Mouse (Mus musculus) hindbrain, embryonic 13.5 days (tissue): ENCODE measurements around the gene Meig1. TPM values are rescaled to one million over a fixed set of nuclear protein-coding genes. Genes with fewer than 3 reads are reported as not detected.
A peak's percentile ranks its signal among the peaks of the same experiment; 100 is the strongest.

Source experiments
- ATAC-seq: fragments of 200-750 bp; cut with Nextera tagmentation; 2 replicates; pipeline ENCODE4 v1.8.0; 2017; ENCODE audit warnings: moderate TSS enrichment; ENCODE audit not compliant: low FRiP score
- H3K27ac ChIP-seq: fragments of 300-500 bp; sonication (generic); 2 replicates; pipeline ENCODE4 v1.5.1; 2015; ENCODE audit warnings: inconsistent platforms, mild to moderate bottlenecking, moderate library complexity
- H3K27me3 ChIP-seq: fragments of 300-500 bp; sonication (generic); 2 replicates; pipeline ENCODE4 v1.6.1; 2015; ENCODE audit warnings: mild to moderate bottlenecking, inconsistent platforms
- H3K36me3 ChIP-seq: fragments of 300-500 bp; sonication (generic); 2 replicates; pipeline ENCODE4 v1.6.1; 2015; ENCODE audit warnings: mild to moderate bottlenecking, inconsistent platforms
- H3K4me1 ChIP-seq: fragments of 300-500 bp; sonication (generic); replicated peaks from 2 replicates; pipeline ENCODE4 v1.6.1; 2015; ENCODE audit warnings: inconsistent platforms
- H3K4me2 ChIP-seq: fragments of 300-500 bp; sonication (generic); 2 replicates; pipeline ENCODE4 v1.6.1; 2015; ENCODE audit warnings: inconsistent platforms, mild to moderate bottlenecking, moderate library complexity
- H3K4me3 ChIP-seq: fragments of 300-500 bp; sonication (generic); 2 replicates; pipeline ENCODE4 v1.5.1; 2015; ENCODE audit warnings: mild to moderate bottlenecking, inconsistent platforms
- H3K9ac ChIP-seq: fragments of 300-500 bp; sonication (generic); 2 replicates; pipeline ENCODE4 v1.6.1; 2015; ENCODE audit warnings: mild to moderate bottlenecking, inconsistent platforms
- H3K9me3 ChIP-seq: fragments of 300-500 bp; sonication (generic); 2 replicates; pipeline ENCODE4 v1.6.1; 2016; ENCODE audit warnings: inconsistent platforms
- WGBS: fragments of 180-500 bp; shearing (Covaris S2); methylation state at CpG from one replicate; pipeline ENCODE4 v1.1.7; 2015; 5-methylcytosine and 5-hydroxymethylcytosine counted together
- polyA plus RNA-seq: library from polyadenylated mRNA; unstranded; fragments of >200 nt; fragmentation: Nextera tagmentation; extraction: Ambion mirVana; gene quantifications from 2 replicates; pipeline ENCODE4 v1.2.1, GENCODE M21; 2015

Gene Meig1
- polyA plus RNA-seq: 2.9 and 8.4 TPM in 2 replicates

DNA sequence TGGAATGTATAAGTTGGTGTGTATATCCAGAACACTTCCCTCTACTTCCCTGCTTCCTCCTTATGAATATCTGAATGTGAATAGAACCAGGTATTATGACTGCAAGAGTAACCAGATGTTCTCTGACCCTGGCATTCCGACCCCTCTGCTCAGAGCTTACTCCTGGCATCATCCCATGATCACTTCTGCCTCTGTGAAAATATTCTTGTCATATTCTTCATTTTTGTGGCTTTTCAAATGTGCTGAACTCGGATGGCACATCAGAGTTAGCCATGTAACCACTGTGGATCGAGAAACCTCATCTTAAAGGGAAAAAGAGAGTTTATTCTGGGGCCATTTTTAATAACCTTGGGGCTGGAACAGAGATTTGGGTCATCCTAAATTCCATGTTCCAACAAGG lies at the start of gene Meig1:
Meig1 (minus strand) TSS at position 101 of the 400 bp plus-strand sequence.
- Histone ChIP-seq H3K4me3 (peak within 1 kb of the TSS; percentile 81; the same call in 1 of the 2 replicates), H3K9ac (no peak within 1 kb of the TSS), H3K27me3 (no peaks in the 10 kb centered on the region), H3K36me3 (peaks cover 4% of the 10 kb centered on the region), H3K9me3 (no peaks in the 10 kb centered on the region), H3K4me2 (peak within 1 kb of the TSS; percentile 94; the same call in 1 of the 2 replicates), H3K27ac (no peak within 1 kb of the TSS), H3K4me1 (peaks cover 23% of the 10 kb centered on the region)
- ATAC-seq: no peak
- WGBS: 76% methylated on average over 3 of the region's 3 CpGs

DNA sequence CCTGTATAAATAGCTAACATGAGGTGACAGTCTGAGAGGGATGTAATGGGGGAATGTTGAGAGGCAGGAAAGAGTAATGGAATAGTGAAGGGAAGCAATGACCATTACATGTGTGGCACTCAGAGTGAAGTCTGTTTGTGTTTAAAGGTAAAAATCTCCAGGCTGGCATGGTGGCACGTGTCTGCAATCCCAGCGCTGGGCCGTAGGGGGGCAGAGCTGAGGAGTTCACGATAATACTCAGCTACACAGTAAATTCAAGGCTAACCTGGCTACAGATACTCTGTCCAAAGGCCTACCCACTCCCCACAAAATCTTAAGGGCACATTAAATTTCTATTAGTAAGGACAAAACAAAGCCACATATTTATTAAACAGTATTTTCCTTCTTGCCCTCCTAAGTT lies 34.1 kb upstream of the Meig1 start:
- Histone ChIP-seq H3K4me3 (no peak overlapping the region), H3K4me1 (no peaks in the 10 kb centered on the region), H3K9me3 (no peaks in the 10 kb centered on the region), H3K27ac (no peak overlapping the region), H3K36me3 (peaks cover 66% of the 10 kb centered on the region), H3K9ac (no peak overlapping the region), H3K4me2 (no peak overlapping the region), H3K27me3 (no peaks in the 10 kb centered on the region)
- 84% methylated on average over 4 of the region's 4 CpGs for WGBS
- ATAC-seq: no peak

DNA sequence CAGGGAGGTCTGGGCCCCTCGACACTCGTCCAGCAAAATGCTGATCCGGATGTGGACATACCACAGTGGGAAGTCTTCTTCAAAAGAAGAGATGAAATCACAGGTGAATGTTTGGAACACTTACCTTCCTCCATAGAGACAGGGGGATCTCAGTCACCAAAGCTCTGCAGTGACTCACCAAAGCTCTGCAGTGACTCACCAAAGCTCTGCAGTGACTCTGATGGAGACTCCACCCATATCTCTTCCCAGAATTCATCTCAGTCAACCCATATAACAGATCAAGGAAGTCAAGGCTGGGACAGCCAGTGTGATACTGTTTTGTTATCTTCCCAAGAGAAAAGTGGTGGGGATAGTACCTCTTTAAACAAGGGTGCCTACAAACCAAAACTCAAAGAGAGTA lies 30.6 kb upstream of the Meig1 start:
- Histone ChIP-seq H3K27me3 (no peaks in the 10 kb centered on the region), H3K4me1 (no peaks in the 10 kb centered on the region), H3K36me3 (peaks cover 62% of the 10 kb centered on the region), H3K4me2 (no peak overlapping the region), H3K27ac (no peak overlapping the region), H3K4me3 (no peak overlapping the region), H3K9ac (no peak overlapping the region), H3K9me3 (no peaks in the 10 kb centered on the region)
- no peak for ATAC-seq
- WGBS: 94% methylated on average over 3 of the region's 3 CpGs

DNA sequence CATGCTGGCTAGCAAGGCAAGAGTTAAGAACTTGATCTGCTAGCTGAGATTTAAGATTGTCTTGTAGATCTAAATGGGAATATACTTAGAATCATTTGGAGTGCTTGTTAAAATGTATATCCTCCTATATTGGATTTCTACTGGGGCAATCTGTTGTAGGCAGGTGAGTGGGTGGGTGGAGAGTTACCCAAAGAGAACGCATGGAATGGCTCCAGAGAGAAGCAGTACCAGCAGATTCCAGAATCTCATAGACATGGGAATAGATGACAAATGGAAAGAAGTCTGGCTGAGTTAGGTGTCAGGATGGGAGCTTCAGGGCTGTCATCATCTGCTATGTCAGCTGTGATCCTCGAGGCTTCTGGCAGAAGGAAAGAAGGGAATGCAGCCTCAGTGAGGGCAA lies 27.0 kb upstream of the Meig1 start:
- no peak for ATAC-seq

DNA sequence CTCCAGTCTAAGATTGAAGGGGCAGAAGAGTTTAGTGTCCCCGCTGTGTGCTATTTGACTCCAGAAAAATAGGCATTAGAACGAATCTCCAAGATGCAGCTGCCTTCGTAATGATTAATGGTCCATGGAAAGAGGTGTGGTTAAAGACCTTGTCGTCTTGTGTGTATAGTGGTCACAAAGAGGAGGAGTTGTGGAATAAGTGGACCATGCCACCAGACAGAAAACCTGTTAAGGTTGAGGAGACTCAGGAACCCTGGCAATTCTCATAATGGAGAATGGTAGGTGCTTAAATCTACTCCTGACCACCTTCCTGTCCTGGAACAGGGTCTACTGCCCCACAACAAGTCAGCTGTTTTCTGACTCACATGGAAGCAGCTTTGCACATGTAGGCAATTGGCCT lies 23.5 kb upstream of the Meig1 start:
- no peak overlapping the region for H3K27ac ChIP-seq
- H3K4me2 ChIP-seq: no peak overlapping the region
- ATAC-seq: no peak
- H3K27me3 ChIP-seq: no peaks in the 10 kb centered on the region
- H3K9me3 ChIP-seq: no peaks in the 10 kb centered on the region
- no peaks in the 10 kb centered on the region for H3K4me1 ChIP-seq
- no peak overlapping the region for H3K4me3 ChIP-seq
- no peak overlapping the region for H3K9ac ChIP-seq
- WGBS: 80% methylated on average over 4 of the region's 4 CpGs
- peaks cover 70% of the 10 kb centered on the region for H3K36me3 ChIP-seq

More for the DNA sequence above, 27.0 kb upstream of the Meig1 start:
- H3K27me3 ChIP-seq: no peaks in the 10 kb centered on the region
- H3K4me2 ChIP-seq: no peak overlapping the region
- WGBS: 93% methylated on average over 2 of the region's 2 CpGs
- no peak overlapping the region for H3K27ac ChIP-seq
- H3K9me3 ChIP-seq: no peaks in the 10 kb centered on the region
- H3K36me3 ChIP-seq: peaks cover 71% of the 10 kb centered on the region
- H3K9ac ChIP-seq: no peak overlapping the region
- no peaks in the 10 kb centered on the region for H3K4me1 ChIP-seq
- no peak overlapping the region for H3K4me3 ChIP-seq

DNA sequence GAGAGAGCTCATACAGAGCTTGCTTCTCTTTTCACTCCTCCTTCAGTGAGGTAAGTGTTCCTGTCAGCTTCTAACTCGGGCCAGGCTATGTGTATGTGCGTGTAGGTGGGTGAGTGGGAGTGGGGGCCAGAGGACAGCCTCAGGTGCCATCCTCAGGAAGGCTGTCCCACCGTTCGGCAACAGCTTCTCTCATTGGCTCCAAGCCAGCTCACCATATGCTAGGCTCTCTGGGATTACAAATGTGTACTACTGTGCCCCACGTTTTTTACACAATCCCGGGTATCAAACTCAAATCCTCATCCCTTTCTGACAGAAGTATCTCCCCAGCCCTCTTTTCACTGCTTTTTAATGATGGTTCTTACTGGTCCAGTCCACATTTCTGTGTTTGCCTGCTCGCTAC lies 21.8 kb upstream of the Meig1 start:
- no peak overlapping the region for H3K27ac ChIP-seq
- WGBS: 87% methylated on average over 7 of the region's 7 CpGs
- no peak overlapping the region for H3K4me2 ChIP-seq
- no peak for ATAC-seq
- no peaks in the 10 kb centered on the region for H3K9me3 ChIP-seq
- no peak overlapping the region for H3K4me3 ChIP-seq
- peaks cover 68% of the 10 kb centered on the region for H3K36me3 ChIP-seq
- no peaks in the 10 kb centered on the region for H3K27me3 ChIP-seq
- H3K4me1 ChIP-seq: no peaks in the 10 kb centered on the region
- no peak overlapping the region for H3K9ac ChIP-seq

DNA sequence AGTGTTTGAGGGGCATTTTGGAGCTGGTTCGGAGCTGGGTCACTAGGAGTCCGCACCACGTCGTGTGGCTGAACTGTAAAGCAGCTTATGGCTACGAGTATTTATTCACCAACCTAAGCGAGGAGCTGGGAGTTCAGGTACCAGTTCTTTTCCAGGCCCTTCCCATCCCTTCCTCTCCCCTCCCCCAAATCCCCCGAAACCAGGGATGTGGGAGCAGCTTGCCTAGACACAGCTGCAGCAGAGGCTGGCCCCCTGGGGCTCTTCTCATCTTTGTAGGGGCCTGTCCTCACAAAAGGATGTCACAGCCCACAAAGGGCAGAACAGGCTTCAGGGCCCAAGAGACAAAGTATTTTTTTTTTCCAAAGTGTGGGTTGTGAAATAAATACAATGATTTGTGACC lies 15.5 kb upstream of the Meig1 start:
- no peak overlapping the region for H3K27ac ChIP-seq
- no peak overlapping the region for H3K4me3 ChIP-seq
- H3K27me3 ChIP-seq: no peaks in the 10 kb centered on the region
- H3K36me3 ChIP-seq: peaks cover 40% of the 10 kb centered on the region
- ATAC-seq: no peak
- 44% methylated on average over 7 of the region's 7 CpGs for WGBS
- H3K9ac ChIP-seq: no peak overlapping the region
- H3K4me1 ChIP-seq: 0 out of 2 replicates have a peak, but pooled peaks cover 4% of the 10 kb centered on the region
- no peaks in the 10 kb centered on the region for H3K9me3 ChIP-seq
- H3K4me2 ChIP-seq: no peak overlapping the region

DNA sequence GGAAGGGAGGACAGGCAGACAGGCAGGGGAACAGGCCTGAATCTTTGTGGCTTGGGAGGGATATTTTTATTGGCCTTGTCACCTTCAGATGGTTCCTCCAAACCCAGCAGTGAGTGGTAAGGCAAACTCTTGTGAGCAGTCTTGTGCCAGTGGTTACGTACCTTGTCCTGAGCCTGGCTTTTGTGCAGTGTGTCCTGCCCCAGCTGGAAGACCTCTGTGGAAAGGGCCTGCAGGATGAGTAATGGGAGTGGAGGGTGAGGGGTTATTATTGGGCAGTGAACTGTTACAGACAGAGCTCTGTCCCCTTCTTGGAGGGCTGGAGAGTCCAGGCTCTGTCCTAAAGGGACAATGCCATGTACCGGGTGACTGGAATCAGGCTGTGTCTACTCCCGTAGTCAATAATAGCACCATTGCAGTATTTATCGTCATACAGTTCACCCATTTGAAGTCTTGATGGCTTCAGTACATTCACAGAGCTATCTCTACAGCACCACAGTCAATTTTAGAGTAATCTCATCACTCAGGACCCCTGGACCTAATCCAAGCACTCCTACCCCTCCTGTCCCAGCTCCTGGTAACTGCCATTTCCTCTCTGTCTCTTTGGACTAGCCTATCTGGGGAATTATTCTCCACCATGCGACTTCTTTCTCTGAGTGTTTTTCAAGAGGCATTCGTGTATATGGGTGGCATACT lies 13.1 kb upstream of the Meig1 start:
- H3K36me3 ChIP-seq: peaks cover 32% of the 10 kb centered on the region
- H3K4me1 ChIP-seq: 0 out of 2 replicates have a peak, but pooled peaks cover 4% of the 10 kb centered on the region
- no peak overlapping the region for H3K27ac ChIP-seq
- no peaks in the 10 kb centered on the region for H3K9me3 ChIP-seq
- H3K4me3 ChIP-seq: no peak overlapping the region
- H3K4me2 ChIP-seq: no peak overlapping the region
- WGBS: 81% methylated on average over 6 of the region's 6 CpGs
- no peak overlapping the region for H3K9ac ChIP-seq
- no peaks in the 10 kb centered on the region for H3K27me3 ChIP-seq
- ATAC-seq: no peak

DNA sequence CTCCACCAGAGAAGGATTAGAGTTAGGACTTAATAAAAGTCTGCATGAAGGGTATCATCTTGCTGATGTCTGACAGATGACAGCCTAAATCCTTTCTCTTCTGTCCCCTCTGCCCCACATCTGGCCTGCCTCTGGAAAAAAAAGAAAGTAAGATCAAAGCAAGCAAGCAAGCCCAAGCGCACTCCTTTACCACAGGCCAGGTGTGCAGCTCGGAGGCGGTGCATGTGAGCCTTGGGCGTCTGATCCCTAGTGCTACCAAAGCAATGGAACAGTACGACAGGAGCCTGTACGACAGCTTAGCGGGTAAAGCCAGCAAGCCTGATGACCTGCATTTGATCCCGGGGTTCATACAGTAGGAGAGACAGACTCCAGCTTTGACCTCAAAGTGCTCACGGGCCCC lies 8.5 kb upstream of the Meig1 start:
- Histone ChIP-seq H3K4me3 (no peak overlapping the region), H3K27me3 (no peaks in the 10 kb centered on the region), H3K4me1 (no peaks in the 10 kb centered on the region), H3K9me3 (no peaks in the 10 kb centered on the region), H3K27ac (no peak overlapping the region), H3K36me3 (peaks cover 33% of the 10 kb centered on the region), H3K4me2 (no peak overlapping the region), H3K9ac (no peak overlapping the region)
- 90% methylated on average over 9 of the region's 9 CpGs for WGBS
- ATAC-seq: no peak

DNA sequence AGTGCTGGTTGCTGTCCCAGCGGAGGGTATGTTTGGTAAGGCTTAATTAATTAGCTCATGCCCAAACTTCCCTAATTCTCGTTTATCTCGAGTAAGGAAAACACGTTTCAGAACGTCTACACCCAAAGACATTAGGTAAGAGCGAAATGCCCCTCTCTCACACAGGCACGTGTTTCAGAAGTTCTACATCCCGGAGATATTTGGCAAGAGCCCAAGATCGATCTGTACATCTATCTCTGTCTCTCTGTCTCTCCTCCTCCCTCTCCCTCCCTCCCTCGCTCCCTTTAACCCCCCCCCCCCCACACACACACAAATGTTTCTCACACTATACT lies 2.1 kb upstream of the Meig1 start:
- H3K27me3 ChIP-seq: no peaks in the 10 kb centered on the region
- H3K4me1 ChIP-seq: peaks cover 17% of the 10 kb centered on the region
- ATAC-seq: no peak
- H3K9ac ChIP-seq: peak overlapping the region; percentile 79
- WGBS: 12% methylated on average over 10 of the region's 10 CpGs
- no peak overlapping the region for H3K27ac ChIP-seq
- peak overlapping the region; percentile 94 for H3K4me2 ChIP-seq
- H3K36me3 ChIP-seq: peaks cover 15% of the 10 kb centered on the region
- no peaks in the 10 kb centered on the region for H3K9me3 ChIP-seq
- H3K4me3 ChIP-seq: peak overlapping the region; percentile 81

DNA sequence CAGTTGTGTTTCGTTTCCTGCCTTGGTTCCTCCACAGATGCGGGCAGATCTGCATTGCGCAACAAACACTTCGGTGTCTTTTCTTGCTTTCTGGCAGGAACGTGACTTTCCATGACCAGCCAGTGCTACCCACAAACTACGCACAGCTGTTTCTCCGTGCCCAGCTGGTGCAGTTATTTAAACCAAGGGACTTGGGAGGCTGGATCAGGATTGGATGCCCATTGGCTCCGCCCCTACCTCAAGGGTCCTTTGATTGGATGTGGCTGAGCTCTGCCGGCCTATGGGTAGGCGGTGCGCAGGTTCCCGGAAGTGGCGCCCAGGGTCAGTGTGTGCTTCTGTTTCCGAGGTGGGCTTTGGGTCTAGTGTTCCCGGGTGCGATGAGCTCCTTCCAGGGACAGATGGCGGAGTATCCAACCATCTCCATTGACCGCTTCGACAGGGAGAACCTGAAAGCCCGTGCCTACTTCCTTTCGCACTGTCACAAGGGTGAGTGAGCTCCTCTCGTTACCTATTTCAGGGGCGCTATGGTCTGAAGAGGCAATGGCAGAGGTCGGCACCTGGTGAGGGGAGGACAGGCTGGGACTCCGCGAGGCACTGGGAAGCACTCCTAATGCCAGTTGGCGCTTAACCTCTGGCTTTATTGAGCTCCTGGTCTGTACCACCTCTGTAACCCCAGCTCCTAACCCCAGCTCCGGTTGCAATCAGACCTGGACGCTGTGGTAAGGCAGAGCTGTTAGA lies 1.6 kb upstream of the Meig1 start, which contains the start of gene Dclre1c:
Dclre1c (plus strand) TSS at position 291 of the 738 bp plus-strand sequence.
- H3K9ac ChIP-seq: peak within 1 kb of the TSS; percentile 79
- peak; percentile 98 for ATAC-seq
- peaks cover 10% of the 10 kb centered on the region for H3K36me3 ChIP-seq
- peak within 1 kb of the TSS; percentile 44; the same call in 1 of the 2 replicates for H3K27ac ChIP-seq
- H3K4me2 ChIP-seq: peak within 1 kb of the TSS; percentile 94
- peak within 1 kb of the TSS; percentile 81 for H3K4me3 ChIP-seq
- WGBS: 2% methylated on average over 29 of the region's 29 CpGs
- no peaks in the 10 kb centered on the region for H3K27me3 ChIP-seq
- H3K4me1 ChIP-seq: peaks cover 17% of the 10 kb centered on the region
- no peaks in the 10 kb centered on the region for H3K9me3 ChIP-seq

DNA sequence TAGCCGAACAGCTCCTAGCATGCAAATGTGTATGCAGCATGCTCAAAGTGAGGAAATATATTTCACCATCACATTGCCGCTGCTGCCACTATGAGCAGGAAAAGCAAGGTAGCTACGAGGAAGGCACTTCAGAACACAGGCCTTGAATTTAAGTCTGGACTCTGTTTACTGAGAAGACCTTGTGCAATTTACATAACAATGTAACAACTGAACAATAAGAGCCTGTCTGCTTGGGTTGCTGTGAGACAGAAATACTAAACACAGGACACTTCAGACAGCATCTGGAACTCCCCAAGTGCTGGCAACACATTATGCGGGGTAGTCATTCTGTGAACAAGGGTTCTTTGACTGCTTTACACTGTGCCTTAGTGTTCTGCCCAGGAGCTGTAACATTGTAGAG lies 2.3 kb downstream of the Meig1 start:
- Histone ChIP-seq H3K36me3 (no peaks in the 10 kb centered on the region), H3K27me3 (peaks cover 20% of the 10 kb centered on the region; the same call in 1 of the 2 replicates), H3K4me3 (no peak overlapping the region), H3K4me1 (peaks cover 21% of the 10 kb centered on the region), H3K4me2 (no peak overlapping the region), H3K9ac (no peak overlapping the region), H3K9me3 (no peaks in the 10 kb centered on the region), H3K27ac (no peak overlapping the region)
- ATAC-seq: no peak
- WGBS: 33% methylated on average over 4 of the region's 4 CpGs
